Mouse (Mus musculus) midbrain, embryonic 13.5 days (tissue): ENCODE measurements at regions not wholly inside any gene's neighbourhood (a gene's known extent, or its start where the extent isn't known, plus 50 kb on each side); places are given as distances from the start of the nearest gene placed in this dataset.

Experiments used
- ATAC-seq: fragments of 200-750 bp; cut with Nextera tagmentation; 2 replicates; pipeline ENCODE4 v1.8.0; 2017; ENCODE audit warnings: mild to moderate bottlenecking, moderate TSS enrichment, moderate library complexity
- H3K27ac ChIP-seq: fragments of 300-500 bp; sonication (generic); 2 replicates; pipeline ENCODE4 v1.5.1; 2015; ENCODE audit warnings: inconsistent platforms, mild to moderate bottlenecking, moderate library complexity
- H3K27me3 ChIP-seq: fragments of 300-500 bp; sonication (generic); 2 replicates; pipeline ENCODE4 v1.6.1; 2015; ENCODE audit warnings: mild to moderate bottlenecking, inconsistent platforms
- H3K36me3 ChIP-seq: fragments of 300-500 bp; sonication (generic); 2 replicates; pipeline ENCODE4 v1.6.1; 2015; ENCODE audit warnings: mild to moderate bottlenecking, inconsistent platforms
- H3K4me1 ChIP-seq: fragments of 300-500 bp; sonication (generic); replicated peaks from 2 replicates; pipeline ENCODE4 v1.6.1; 2015; ENCODE audit warnings: inconsistent platforms
- H3K4me2 ChIP-seq: fragments of 300-500 bp; sonication (generic); replicated peaks from 2 replicates; pipeline ENCODE4 v1.6.1; 2015; ENCODE audit warnings: moderate library complexity, mild to moderate bottlenecking, inconsistent platforms
- H3K4me3 ChIP-seq: fragments of 300-500 bp; sonication (generic); replicated peaks from 2 replicates; pipeline ENCODE4 v1.5.1; 2015; ENCODE audit warnings: mild to moderate bottlenecking, inconsistent platforms
- H3K9ac ChIP-seq: fragments of 300-500 bp; sonication (generic); replicated peaks from 2 replicates; pipeline ENCODE4 v1.6.1; 2015; ENCODE audit warnings: mild to moderate bottlenecking, inconsistent platforms
- H3K9me3 ChIP-seq: fragments of 300-500 bp; sonication (generic); 2 replicates; pipeline ENCODE4 v1.6.1; 2016; ENCODE audit warnings: mild to moderate bottlenecking, inconsistent platforms
- WGBS: fragments of 180-500 bp; shearing (Covaris S2); methylation state at CpG from one replicate; pipeline ENCODE4 v1.1.7; 2015; 5-methylcytosine and 5-hydroxymethylcytosine counted together

DNA sequence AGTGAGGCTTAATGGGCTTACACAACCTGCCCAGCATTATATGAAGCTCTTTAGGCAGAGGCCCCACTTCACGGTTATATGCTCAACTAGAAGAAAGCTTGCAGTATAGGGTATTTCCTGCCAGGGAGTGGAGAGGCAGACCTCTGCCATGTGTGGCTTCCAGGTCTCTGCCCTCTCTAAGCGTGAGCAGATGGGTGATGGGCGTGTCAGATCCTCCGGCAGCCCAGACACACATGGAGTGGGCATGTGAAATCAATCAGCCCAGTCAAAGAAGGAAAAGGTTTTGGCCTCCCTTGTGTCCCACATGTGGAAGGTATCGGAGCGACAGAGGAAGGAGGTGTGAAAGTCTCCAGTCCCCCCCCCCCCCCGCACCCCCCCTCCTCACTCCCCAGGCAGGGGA lies 102.3 kb upstream of the Runx1 start:
- no peak overlapping the region for H3K4me3 ChIP-seq
- 85% methylated on average over 7 of the region's 7 CpGs for WGBS
- no peak overlapping the region for H3K4me2 ChIP-seq
- H3K9ac ChIP-seq, result no peak overlapping the region
- no peak for ATAC-seq
- H3K9me3 ChIP-seq, result no peaks in the 10 kb centered on the region
- no peaks in the 10 kb centered on the region for H3K36me3 ChIP-seq
- H3K27ac ChIP-seq, result no peak overlapping the region; the same call in 1 of the 2 replicates
- H3K4me1 ChIP-seq, result no peaks in the 10 kb centered on the region
- H3K27me3 ChIP-seq, result no peaks in the 10 kb centered on the region

DNA sequence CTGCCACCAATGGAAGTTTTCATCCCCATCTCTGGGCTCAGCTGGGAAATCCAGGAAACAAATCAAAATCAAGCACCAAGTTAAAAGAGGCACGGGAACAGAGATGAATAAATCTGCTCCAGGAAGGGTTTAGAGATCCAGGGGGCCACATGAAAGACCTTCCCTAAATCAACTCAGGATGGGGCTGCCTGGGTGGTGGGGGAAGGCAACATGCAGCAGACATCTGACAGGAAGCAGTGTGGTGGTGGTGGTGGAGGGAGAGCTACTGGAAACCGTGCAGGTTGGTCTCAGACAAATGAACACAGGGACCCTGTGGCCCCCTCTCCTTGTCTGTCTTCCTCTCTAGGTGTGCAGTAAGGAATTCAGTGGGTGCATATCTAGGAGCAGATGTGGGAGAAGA lies 101.7 kb upstream of the Runx1 start:
- no peak overlapping the region for H3K9ac ChIP-seq
- H3K9me3 ChIP-seq, result no peaks in the 10 kb centered on the region
- no peak overlapping the region for H3K4me3 ChIP-seq
- ATAC-seq, result no peak
- no peak overlapping the region; the same call in 1 of the 2 replicates for H3K27ac ChIP-seq
- H3K36me3 ChIP-seq, result no peaks in the 10 kb centered on the region
- H3K27me3 ChIP-seq, result no peaks in the 10 kb centered on the region
- no peak overlapping the region for H3K4me2 ChIP-seq
- 42% methylated on average over 2 of the region's 2 CpGs for WGBS
- H3K4me1 ChIP-seq, result no peaks in the 10 kb centered on the region

DNA sequence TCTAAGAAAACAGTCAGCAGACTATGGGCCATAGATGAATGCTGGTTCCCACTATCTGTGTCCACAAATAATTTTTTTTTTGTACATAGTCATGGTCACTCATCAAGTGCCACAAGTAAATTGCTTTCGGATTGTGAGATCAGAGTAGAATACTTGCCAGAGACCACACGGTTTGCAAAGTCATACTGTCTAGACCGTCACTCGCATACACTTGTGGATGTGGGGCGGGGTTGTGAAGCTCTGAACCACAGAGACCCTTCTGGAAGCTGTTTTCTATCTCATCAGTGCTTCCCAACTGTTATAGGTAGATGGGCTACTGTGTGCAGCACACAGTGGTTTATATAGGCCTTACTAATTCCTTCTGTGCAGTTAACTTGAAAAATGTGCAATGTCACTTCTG lies 100.9 kb upstream of the Runx1 start:
- Histone ChIP-seq H3K36me3 (no peaks in the 10 kb centered on the region), H3K9me3 (no peaks in the 10 kb centered on the region), H3K4me3 (no peak overlapping the region), H3K27me3 (no peaks in the 10 kb centered on the region), H3K4me2 (no peak overlapping the region), H3K4me1 (no peaks in the 10 kb centered on the region), H3K9ac (no peak overlapping the region), H3K27ac (no peak overlapping the region)
- ATAC-seq, result no peak
- 92% methylated on average over 5 of the region's 5 CpGs for WGBS

DNA sequence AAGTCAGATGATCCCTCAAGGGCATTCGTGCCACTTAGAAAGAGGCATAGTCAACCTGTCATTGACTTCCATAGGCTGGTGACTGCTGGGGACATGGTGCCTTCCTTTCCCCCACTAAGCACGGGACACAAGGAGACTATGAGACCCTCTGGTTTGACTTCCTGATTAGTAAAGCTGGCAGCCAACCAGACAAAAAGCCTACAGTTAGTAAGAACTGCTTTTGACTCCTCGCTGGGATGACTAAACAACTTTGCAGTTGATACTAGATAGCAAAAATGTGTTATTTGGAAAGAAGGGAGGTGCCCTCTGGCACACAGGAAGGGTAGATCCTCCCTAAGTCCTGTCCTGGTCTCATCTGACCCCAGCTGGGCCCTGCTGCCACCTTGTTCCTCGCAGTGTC lies 95.0 kb upstream of the Runx1 start:
- 88% methylated on average over 4 of the region's 4 CpGs for WGBS
- ATAC-seq, result no peak
- no peak overlapping the region for H3K9ac ChIP-seq
- H3K4me1 ChIP-seq, result no peaks in the 10 kb centered on the region
- no peaks in the 10 kb centered on the region for H3K36me3 ChIP-seq
- H3K27ac ChIP-seq, result no peak overlapping the region
- no peak overlapping the region for H3K4me2 ChIP-seq
- no peaks in the 10 kb centered on the region for H3K27me3 ChIP-seq
- H3K4me3 ChIP-seq, result no peak overlapping the region
- no peaks in the 10 kb centered on the region for H3K9me3 ChIP-seq

DNA sequence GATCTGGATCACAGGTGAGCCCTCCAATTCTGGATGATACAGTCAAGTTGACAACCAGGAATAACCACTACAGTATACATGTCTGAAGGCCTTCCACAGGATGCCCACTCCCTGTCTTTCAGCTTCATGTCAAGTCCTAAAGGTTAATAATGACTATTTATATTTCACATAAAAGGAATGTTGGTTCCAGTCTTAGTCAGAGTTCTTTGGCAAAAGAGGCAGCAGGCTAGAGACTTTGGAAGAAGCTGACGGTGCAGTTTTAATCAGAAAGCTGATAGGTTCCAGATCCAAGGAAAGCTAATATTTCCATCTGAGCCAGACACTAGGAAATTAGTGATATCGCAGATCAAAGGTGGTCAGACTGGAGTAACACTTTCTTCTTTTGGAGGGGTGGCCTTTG lies 91.4 kb upstream of the Runx1 start:
- ATAC-seq, result no peak
- H3K4me1 ChIP-seq, result no peaks in the 10 kb centered on the region
- 95% methylated on average over 2 of the region's 2 CpGs for WGBS
- no peak overlapping the region for H3K27ac ChIP-seq
- H3K4me3 ChIP-seq, result no peak overlapping the region
- no peak overlapping the region for H3K9ac ChIP-seq
- H3K4me2 ChIP-seq, result no peak overlapping the region
- no peaks in the 10 kb centered on the region for H3K9me3 ChIP-seq
- no peaks in the 10 kb centered on the region for H3K36me3 ChIP-seq
- no peaks in the 10 kb centered on the region for H3K27me3 ChIP-seq

DNA sequence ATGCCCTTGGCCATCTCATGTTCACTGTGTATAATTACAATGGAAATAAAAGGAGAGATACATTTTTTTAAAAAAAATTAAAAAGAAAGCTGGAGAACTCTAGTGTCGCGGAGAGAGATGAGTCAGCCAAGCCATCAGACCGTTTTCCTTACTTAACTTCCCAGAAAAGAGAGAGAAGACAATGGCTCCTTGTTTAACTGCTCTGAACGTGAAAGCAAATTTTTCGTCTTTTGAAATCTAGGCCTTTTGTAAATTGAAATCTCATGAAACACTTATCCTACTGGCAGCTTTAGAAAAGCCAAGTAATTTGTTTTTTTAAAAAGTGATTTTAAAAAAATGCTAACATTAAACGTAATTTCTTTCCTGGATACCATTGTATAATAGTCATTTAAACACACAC lies 89.7 kb upstream of the Runx1 start:
- WGBS, result 66% methylated on average over 6 of the region's 6 CpGs
- H3K4me3 ChIP-seq, result no peak overlapping the region
- no peaks in the 10 kb centered on the region for H3K9me3 ChIP-seq
- H3K36me3 ChIP-seq, result no peaks in the 10 kb centered on the region
- no peaks in the 10 kb centered on the region for H3K27me3 ChIP-seq
- ATAC-seq, result no peak
- H3K4me2 ChIP-seq, result no peak overlapping the region
- no peak overlapping the region for H3K27ac ChIP-seq
- no peak overlapping the region for H3K9ac ChIP-seq
- no peaks in the 10 kb centered on the region for H3K4me1 ChIP-seq

DNA sequence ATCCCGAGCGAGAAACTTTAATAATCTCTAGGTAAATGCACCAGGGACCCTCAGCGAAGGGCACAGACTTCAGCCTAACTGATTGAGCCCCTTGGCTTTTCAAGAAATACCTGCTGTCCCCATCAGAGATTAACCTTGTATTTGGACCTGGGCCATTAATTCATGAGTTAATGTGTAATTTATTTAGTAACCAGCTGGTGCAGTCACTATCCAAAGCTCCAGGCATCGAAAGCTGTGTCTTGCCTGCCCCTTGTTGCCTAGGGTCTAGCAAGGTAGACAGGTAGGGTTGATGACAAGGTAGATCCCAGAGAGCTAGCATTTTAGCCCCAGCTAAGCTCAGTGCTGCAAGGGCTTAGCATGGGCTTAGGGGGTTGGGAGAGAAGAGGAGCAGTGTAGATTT lies 80.9 kb upstream of the Runx1 start:
- H3K36me3 ChIP-seq, result no peaks in the 10 kb centered on the region
- H3K9ac ChIP-seq, result no peak overlapping the region
- no peaks in the 10 kb centered on the region for H3K27me3 ChIP-seq
- no peaks in the 10 kb centered on the region for H3K9me3 ChIP-seq
- 92% methylated on average over 4 of the region's 4 CpGs for WGBS
- no peak for ATAC-seq
- H3K27ac ChIP-seq, result no peak overlapping the region
- H3K4me2 ChIP-seq, result no peak overlapping the region
- H3K4me3 ChIP-seq, result no peak overlapping the region
- 0 out of 2 replicates have a peak, but pooled peaks cover 5% of the 10 kb centered on the region for H3K4me1 ChIP-seq

DNA sequence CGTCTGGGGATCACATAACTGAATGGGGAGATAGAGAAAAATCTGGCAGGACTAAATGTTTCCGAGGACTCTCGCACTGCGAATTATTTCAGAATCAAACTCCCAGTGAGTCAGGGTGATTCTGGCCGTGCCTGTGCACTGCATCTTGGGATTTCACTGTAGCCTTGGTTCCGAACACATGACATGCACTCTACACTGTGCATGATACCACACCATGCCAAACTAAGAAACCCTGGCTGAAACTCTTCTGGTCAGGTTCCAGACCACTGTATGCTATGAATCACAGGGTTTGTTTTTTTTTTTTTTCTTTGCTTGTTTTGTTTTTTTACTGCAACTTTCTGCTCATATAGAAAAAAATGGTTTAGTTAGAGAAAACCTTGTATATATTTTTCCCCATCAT lies 79.7 kb upstream of the Runx1 start:
- H3K27me3 ChIP-seq, result no peaks in the 10 kb centered on the region
- H3K9me3 ChIP-seq, result no peaks in the 10 kb centered on the region
- WGBS, result 93% methylated on average over 6 of the region's 6 CpGs
- no peak overlapping the region for H3K27ac ChIP-seq
- H3K36me3 ChIP-seq, result no peaks in the 10 kb centered on the region
- H3K4me1 ChIP-seq, result 0 out of 2 replicates have a peak, but pooled peaks cover 5% of the 10 kb centered on the region
- H3K4me2 ChIP-seq, result no peak overlapping the region
- no peak for ATAC-seq
- no peak overlapping the region for H3K9ac ChIP-seq
- no peak overlapping the region for H3K4me3 ChIP-seq

DNA sequence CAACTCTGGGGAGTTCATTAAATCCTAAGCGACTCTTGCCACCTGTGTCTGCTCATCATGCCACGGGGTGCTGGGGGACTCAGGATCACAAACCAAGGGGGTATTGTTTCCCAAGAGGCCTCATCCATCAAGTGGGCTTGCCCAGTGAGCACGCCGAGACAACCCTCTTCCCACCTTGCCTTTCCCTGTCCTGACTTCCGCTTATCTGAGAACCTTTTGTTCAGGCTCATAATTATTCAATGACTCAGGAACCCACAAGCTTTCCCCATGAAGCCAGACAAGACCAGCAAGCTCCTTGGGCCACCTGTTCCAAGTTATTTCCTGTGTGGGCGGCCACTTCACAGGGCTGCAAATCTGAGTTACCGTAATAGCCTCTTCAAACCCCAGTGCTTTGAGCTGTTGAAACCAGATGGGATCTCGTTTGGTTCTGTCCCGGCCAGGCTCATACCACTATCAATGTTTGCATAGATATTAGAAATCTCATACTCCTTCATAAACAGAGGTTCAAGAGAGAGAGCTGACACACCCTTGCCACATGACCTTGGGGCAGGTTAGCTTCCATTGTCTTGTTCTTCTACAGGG lies 78.0 kb upstream of the Runx1 start:
- WGBS, result 81% methylated on average over 9 of the region's 9 CpGs
- ATAC-seq, result no peak
- H3K27me3 ChIP-seq, result no peaks in the 10 kb centered on the region

DNA sequence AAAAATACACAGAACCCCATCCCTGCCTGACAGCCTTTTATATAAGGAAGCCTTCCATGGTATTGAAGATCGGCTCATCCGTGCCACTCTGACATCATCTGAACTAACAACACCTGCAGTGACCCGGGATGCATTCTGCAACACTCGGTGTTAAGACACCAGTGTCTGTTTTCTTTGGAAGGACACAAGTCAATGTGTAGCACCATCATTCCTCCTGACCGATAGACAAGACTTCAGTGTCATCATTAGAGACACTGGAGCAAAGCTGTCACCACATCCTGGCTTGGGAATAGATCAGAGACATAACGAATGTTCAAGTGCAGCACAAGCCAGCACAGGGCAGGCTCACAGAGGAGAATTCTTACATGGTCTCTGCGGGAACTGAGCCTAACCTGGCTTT lies 77.5 kb upstream of the Runx1 start:
- 89% methylated on average over 7 of the region's 7 CpGs for WGBS
- Histone ChIP-seq H3K4me2 (no peak overlapping the region), H3K9ac (no peak overlapping the region), H3K4me1 (0 out of 2 replicates have a peak, but pooled peaks cover 8% of the 10 kb centered on the region), H3K4me3 (no peak overlapping the region), H3K36me3 (no peaks in the 10 kb centered on the region), H3K27me3 (no peaks in the 10 kb centered on the region), H3K9me3 (no peaks in the 10 kb centered on the region), H3K27ac (no peak overlapping the region)
- no peak for ATAC-seq

More for the DNA sequence above, 78.0 kb upstream of the Runx1 start:
- 0 out of 2 replicates have a peak, but pooled peaks cover 8% of the 10 kb centered on the region for H3K4me1 ChIP-seq
- H3K27ac ChIP-seq, result no peak overlapping the region
- no peak overlapping the region for H3K9ac ChIP-seq
- H3K36me3 ChIP-seq, result no peaks in the 10 kb centered on the region
- H3K4me2 ChIP-seq, result no peak overlapping the region
- no peaks in the 10 kb centered on the region for H3K9me3 ChIP-seq
- H3K4me3 ChIP-seq, result no peak overlapping the region

DNA sequence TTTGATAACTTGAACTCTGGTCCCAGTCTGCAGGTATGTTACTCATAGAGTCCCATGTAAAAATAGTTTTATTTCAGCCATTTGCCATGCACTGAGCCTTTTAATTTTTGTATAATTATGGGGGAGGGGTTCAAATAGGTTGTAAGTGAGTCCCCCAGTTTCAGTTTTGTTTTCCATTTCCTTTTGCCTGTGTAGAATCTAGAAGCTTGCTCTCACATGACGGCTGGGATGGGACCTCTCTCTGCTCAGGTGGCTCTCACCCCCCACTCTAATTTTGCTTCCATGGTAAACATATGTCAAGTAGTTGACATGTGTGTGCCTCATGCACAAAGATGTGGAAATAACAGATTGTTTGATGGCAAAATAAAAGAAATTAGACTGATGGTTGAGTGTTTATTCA lies 73.8 kb upstream of the Runx1 start:
- Histone ChIP-seq H3K9ac (no peak overlapping the region), H3K4me3 (no peak overlapping the region), H3K9me3 (no peaks in the 10 kb centered on the region), H3K4me1 (0 out of 2 replicates have a peak, but pooled peaks cover 3% of the 10 kb centered on the region), H3K36me3 (no peaks in the 10 kb centered on the region), H3K4me2 (no peak overlapping the region), H3K27ac (no peak overlapping the region), H3K27me3 (no peaks in the 10 kb centered on the region)
- WGBS, result 88% methylated on average over 1 of the region's 1 CpGs
- no peak for ATAC-seq

DNA sequence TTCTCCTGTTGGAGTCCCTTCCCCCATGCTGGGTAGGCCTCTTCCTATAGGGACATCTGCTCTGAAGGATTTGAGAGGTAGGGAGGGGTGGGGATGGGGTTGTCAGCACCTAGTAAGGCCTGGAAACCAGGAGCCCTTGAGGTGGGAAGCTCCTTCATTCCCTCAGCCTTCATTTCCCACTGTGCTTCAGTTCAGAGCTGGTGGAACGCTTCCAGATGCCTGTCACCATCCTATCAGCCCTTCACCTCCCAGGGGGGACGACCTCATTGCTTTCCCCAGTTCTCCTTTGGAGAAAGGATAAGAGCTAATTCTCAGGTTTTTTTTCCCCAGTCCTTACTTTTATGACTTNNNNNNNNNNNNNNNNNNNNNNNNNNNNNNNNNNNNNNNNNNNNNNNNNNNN lies 65.8 kb upstream of the Runx1 start:
- Histone ChIP-seq H3K4me3 (no peak overlapping the region), H3K4me2 (no peak overlapping the region), H3K36me3 (no peaks in the 10 kb centered on the region), H3K4me1 (no peaks in the 10 kb centered on the region), H3K27me3 (no peaks in the 10 kb centered on the region), H3K27ac (no peak overlapping the region), H3K9me3 (no peaks in the 10 kb centered on the region), H3K9ac (no peak overlapping the region)
- ATAC-seq, result no peak
- WGBS, result 70% methylated on average over 2 of the region's 2 CpGs

DNA sequence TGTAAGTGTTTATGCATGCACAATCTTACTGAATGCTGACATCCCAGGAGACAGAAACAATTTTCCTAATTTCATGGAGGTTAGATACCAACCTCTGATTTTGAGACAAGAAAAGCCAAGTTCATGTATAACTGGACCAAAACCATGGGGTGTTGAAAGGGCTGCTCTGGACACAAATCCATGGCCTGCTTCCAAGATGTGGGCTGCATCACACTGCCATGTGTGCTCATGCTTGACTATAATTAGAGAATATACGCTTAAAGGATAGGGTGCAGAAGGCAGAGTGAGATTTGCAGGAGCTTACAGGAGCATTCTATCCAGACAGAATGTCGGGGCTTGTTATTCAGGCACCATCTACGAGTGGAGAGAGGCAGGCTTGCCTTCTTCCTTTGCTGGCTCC lies 64.8 kb upstream of the Runx1 start:
- no peak overlapping the region for H3K27ac ChIP-seq
- H3K27me3 ChIP-seq, result no peaks in the 10 kb centered on the region
- no peak overlapping the region for H3K4me3 ChIP-seq
- H3K9ac ChIP-seq, result no peak overlapping the region
- no peaks in the 10 kb centered on the region for H3K9me3 ChIP-seq
- WGBS, result 77% methylated on average over 3 of the region's 3 CpGs
- H3K4me2 ChIP-seq, result no peak overlapping the region
- ATAC-seq, result no peak
- H3K4me1 ChIP-seq, result no peaks in the 10 kb centered on the region
- no peaks in the 10 kb centered on the region for H3K36me3 ChIP-seq
